Comparison of ENCODE assay signal across 21 mouse cellular contexts in the genomic region with DNA sequence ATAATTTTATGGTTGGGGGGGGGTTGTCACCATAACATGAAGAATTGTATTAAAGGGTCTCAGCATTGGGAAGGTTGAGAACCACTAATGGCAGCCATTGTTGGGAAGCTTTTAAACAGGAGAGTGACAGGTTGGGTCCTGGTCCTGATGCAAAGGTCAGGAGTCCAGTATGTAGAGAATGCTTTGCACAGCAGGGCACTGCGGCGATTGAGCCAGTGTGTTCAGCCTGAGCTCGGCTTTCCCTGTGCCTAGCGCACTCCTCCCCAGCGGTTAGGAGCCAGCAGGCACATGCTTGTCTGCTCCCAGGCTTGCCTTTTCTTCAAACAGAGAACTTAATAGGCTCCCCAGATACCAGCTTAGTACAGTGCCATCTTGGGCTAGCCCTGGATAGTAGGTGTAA. TPM values are rescaled to one million over a fixed set of nuclear protein-coding genes. Genes with fewer than 3 reads are reported as not detected.
DNase-seq lines count a peak whose midpoint lies in the region; ATAC-seq and TF ChIP-seq lines count a peak whose summit lies in the region.
"Had no signal": no experiment of that assay in that cellular context is flagged by ENCODE, and none has a peak within 500 bp of the region (broad histone marks: within the 10 kb centered on the region; RNA-seq: fewer than 3 reads in every experiment).

No protein-coding gene starts in this region.

- H3K36me3 ChIP-seq in heart, embryonic 16.5 days (ENCODE audit: control insufficient read depth, insufficient read depth) = no peaks in the 10 kb centered on the region; the same call in 1 of the 2 replicates
- H3K36me3 ChIP-seq in midbrain, embryonic 13.5 days = no peaks in the 10 kb centered on the region
- H3K36me3 ChIP-seq in midbrain, embryonic 10.5 days = no peaks in the 10 kb centered on the region
- H3K36me3 ChIP-seq in stomach, postnatal 0 days (ENCODE audit: control insufficient read depth, insufficient read depth, low read length) = no peaks in the 10 kb centered on the region
- H3K36me3 ChIP-seq: forebrain, embryonic 12.5 days; midbrain, embryonic 15.5 days; neural tube, embryonic 15.5 days had no signal

- no peak overlapping the region for H3K4me3 ChIP-seq in heart, embryonic 16.5 days (ENCODE audit: low read length)
- H3K4me3 ChIP-seq in midbrain, embryonic 13.5 days (replicated peaks) = no peak overlapping the region
- no peak overlapping the region for H3K4me3 ChIP-seq in midbrain, embryonic 10.5 days
- no peak overlapping the region for H3K4me3 ChIP-seq in stomach, postnatal 0 days (ENCODE audit: low read depth, low read length)
- H3K4me3 ChIP-seq: forebrain, embryonic 12.5 days; heart, adult 2 months; left cerebral cortex, adult 2 months; midbrain, embryonic 15.5 days; neural tube, embryonic 15.5 days had no signal

- H3K27ac ChIP-seq in heart, embryonic 16.5 days (ENCODE audit: low read length) = no peak overlapping the region; the same call in 1 of the 2 replicates
- no peak overlapping the region for H3K27ac ChIP-seq in midbrain, embryonic 13.5 days
- no peak overlapping the region for H3K27ac ChIP-seq in midbrain, embryonic 10.5 days (replicated peaks)
- H3K27ac ChIP-seq in stomach, postnatal 0 days (replicated peaks) = no peak overlapping the region
- H3K27ac ChIP-seq: forebrain, embryonic 12.5 days; heart, adult 2 months; left cerebral cortex, adult 2 months; midbrain, embryonic 15.5 days; neural tube, embryonic 15.5 days had no signal

- no peak overlapping the region for H3K9ac ChIP-seq in heart, embryonic 16.5 days (ENCODE audit: low read length)
- no peak overlapping the region for H3K9ac ChIP-seq in midbrain, embryonic 13.5 days (replicated peaks)
- no peak overlapping the region for H3K9ac ChIP-seq in stomach, postnatal 0 days (ENCODE audit: low read length)
- H3K9ac ChIP-seq: forebrain, embryonic 12.5 days; midbrain, embryonic 15.5 days; neural tube, embryonic 15.5 days had no signal

- H3K4me1 ChIP-seq in heart, embryonic 16.5 days (ENCODE audit: control insufficient read depth, insufficient read depth, low read length) = 0 out of 2 replicates have a peak, but pooled peaks cover 2% of the 10 kb centered on the region
- no peaks in the 10 kb centered on the region for H3K4me1 ChIP-seq in midbrain, embryonic 13.5 days (replicated peaks)
- peaks cover 7% of the 10 kb centered on the region; the same call in 1 of the 2 replicates for H3K4me1 ChIP-seq in midbrain, embryonic 10.5 days
- no peaks in the 10 kb centered on the region for H3K4me1 ChIP-seq in stomach, postnatal 0 days (replicated peaks; ENCODE audit: control insufficient read depth, insufficient read depth)
- H3K4me1 ChIP-seq: midbrain, embryonic 15.5 days; neural tube, embryonic 15.5 days had no signal

- no peak overlapping the region for H3K4me2 ChIP-seq in heart, embryonic 16.5 days (ENCODE audit: low read depth, low read length)
- H3K4me2 ChIP-seq in midbrain, embryonic 13.5 days (replicated peaks) = no peak overlapping the region
- H3K4me2 ChIP-seq in stomach, postnatal 0 days (replicated peaks; ENCODE audit: low read depth) = no peak overlapping the region
- H3K4me2 ChIP-seq: forebrain, embryonic 12.5 days; midbrain, embryonic 15.5 days; neural tube, embryonic 15.5 days had no signal

- 0 out of 2 replicates have a peak, but pooled peaks cover 2% of the 10 kb centered on the region for H3K9me3 ChIP-seq in heart, embryonic 16.5 days (replicated peaks; ENCODE audit: control insufficient read depth, low read length)
- no peaks in the 10 kb centered on the region for H3K9me3 ChIP-seq in midbrain, embryonic 13.5 days
- H3K9me3 ChIP-seq in midbrain, embryonic 10.5 days (replicated peaks) = no peaks in the 10 kb centered on the region
- H3K9me3 ChIP-seq in stomach, postnatal 0 days (ENCODE audit: control insufficient read depth, low read length) = no peaks in the 10 kb centered on the region
- H3K9me3 ChIP-seq: forebrain, embryonic 12.5 days; midbrain, embryonic 15.5 days; neural tube, embryonic 15.5 days had no signal

- TF ChIP-seq EP300 in stomach, postnatal 0 days (optimal IDR thresholded peaks at IDR 0.05) = no peak

- H3K27me3 ChIP-seq in heart, embryonic 16.5 days (ENCODE audit: control insufficient read depth, insufficient read depth, low read length) = no peaks in the 10 kb centered on the region
- H3K27me3 ChIP-seq in midbrain, embryonic 13.5 days = no peaks in the 10 kb centered on the region
- no peaks in the 10 kb centered on the region for H3K27me3 ChIP-seq in midbrain, embryonic 10.5 days (ENCODE audit: low read depth, poor library complexity, severe bottlenecking)
- H3K27me3 ChIP-seq in stomach, postnatal 0 days (ENCODE audit: control insufficient read depth, insufficient read depth, low read length) = no peaks in the 10 kb centered on the region
- H3K27me3 ChIP-seq: forebrain, embryonic 12.5 days; midbrain, embryonic 15.5 days; neural tube, embryonic 15.5 days had no signal

- ATAC-seq in heart, embryonic 16.5 days (replicated peaks; ENCODE audit: extremely low read depth, insufficient read depth, low FRiP score) = 0 out of 2 replicates have a peak, but pooled peaks have one; percentile 30
- ATAC-seq in midbrain, embryonic 13.5 days = 0 out of 2 replicates have a peak, but pooled peaks have one; percentile 6
- peak; percentile 46; the same call in 1 of the 2 replicates for ATAC-seq in stomach, postnatal 0 days (ENCODE audit: low FRiP score, low TSS enrichment)
- ATAC-seq: midbrain, embryonic 15.5 days had no signal

- DNase-seq in embryo, embryonic 10 days (ENCODE audit: low spot score) = peak; percentile 30
- no peak for DNase-seq in embryo, embryonic 11 days
- no peak for DNase-seq in heart, postnatal 4 days
- no peak for DNase-seq in midbrain, embryonic 10.5 days (ENCODE audit: low spot score)
- DNase-seq in stomach, postnatal 0 days (ENCODE audit: low spot score) = no peak
- no peak for DNase-seq in cerebellum, adult 9-11 months
- DNase-seq: adrenal gland, adult 2 months; cerebellum, adult 8-10 months; gastrocnemius, postnatal 14 days; heart, adult 2 months; kidney, postnatal 25 days; layer of hippocampus, adult 9-11 months; left cerebral cortex, postnatal 4 days; right cerebral cortex, postnatal 25 days had no signal

- TF ChIP-seq CTCF in stomach, postnatal 0 days (IDR thresholded peaks at IDR 0.05; ENCODE audit: low read depth) = no peak

- 55% methylated on average over 5 of the region's 5 CpGs for WGBS in heart, embryonic 16.5 days
- WGBS in midbrain, embryonic 13.5 days = 34% methylated on average over 5 of the region's 5 CpGs
- WGBS in midbrain, embryonic 10.5 days = 38% methylated on average over 5 of the region's 5 CpGs
- WGBS in stomach, postnatal 0 days = 56% methylated on average over 5 of the region's 5 CpGs

RNA-seq across cellular contexts. Expression of a gene that starts 13.6 kb away (rescaled TPM):
- polyA plus RNA-seq in heart, embryonic 16.5 days (2015; fragmentation: Nextera tagmentation; extraction: Ambion mirVana) = 7.0 and 8.3 TPM in 2 replicates
- 10 to 100 TPM; 11.7 to 14.2 TPM for total RNA-seq in heart, postnatal 4 days (2021)
- polyA plus RNA-seq in midbrain, embryonic 13.5 days (2015; fragmentation: Nextera tagmentation; extraction: Ambion mirVana) = 0.36 and 0.50 TPM in 2 replicates
- polyA plus RNA-seq in midbrain, embryonic 10.5 days (2016; fragmentation: Nextera tagmentation; extraction: Ambion mirVana) = 0.87 and 0.98 TPM in 2 replicates
- polyA plus RNA-seq in stomach, postnatal 0 days (2015; fragmentation: Nextera tagmentation; extraction: Ambion mirVana) = 10.3 and 10.8 TPM in 2 replicates

RNA-seq across cellular contexts. Expression of a gene that starts 19.4 kb away (rescaled TPM):
- polyA plus RNA-seq in heart, embryonic 16.5 days (2015; fragmentation: Nextera tagmentation; extraction: Ambion mirVana) = 0.29 and 0.66 TPM in 2 replicates
- total RNA-seq in heart, postnatal 4 days (2021) = not detected
- polyA plus RNA-seq in midbrain, embryonic 13.5 days (2015; fragmentation: Nextera tagmentation; extraction: Ambion mirVana) = 0.15 and 0.20 TPM in 2 replicates
- not detected in 2 replicates for polyA plus RNA-seq in midbrain, embryonic 10.5 days (2016; fragmentation: Nextera tagmentation; extraction: Ambion mirVana)
- polyA plus RNA-seq in stomach, postnatal 0 days (2015; fragmentation: Nextera tagmentation; extraction: Ambion mirVana) = 17.6 and 24.8 TPM in 2 replicates
- total RNA-seq: adrenal gland, adult 2 months; gastrocnemius, postnatal 14 days; heart, adult 2 months; left cerebral cortex, adult 2 months; left cerebral cortex, postnatal 4 days had no signal
- polyA plus RNA-seq: forebrain, embryonic 12.5 days; hindbrain, embryonic 11.5 days; neural tube, embryonic 15.5 days had no signal

Comparison
In these comparisons a context has a peak if more than half of its experiments do, and no peak if none do; other contexts are left out.
1. RNA of a gene that starts 19.4 kb away (polyA plus RNA-seq): 17.6 to 24.8 TPM in stomach, postnatal 0 days; 0.29 to 0.66 TPM in heart, embryonic 16.5 days, 0.15 to 0.20 TPM in midbrain, embryonic 13.5 days and not detected in midbrain, embryonic 10.5 days; every median in the first group is over 10 times any median in the second.
2. Peak in every context shown above with its lines, with median percentiles within 50 percentile points of each other: ATAC-seq.